8 mouse cellular contexts compared by ENCODE assay signal in the genomic region with DNA sequence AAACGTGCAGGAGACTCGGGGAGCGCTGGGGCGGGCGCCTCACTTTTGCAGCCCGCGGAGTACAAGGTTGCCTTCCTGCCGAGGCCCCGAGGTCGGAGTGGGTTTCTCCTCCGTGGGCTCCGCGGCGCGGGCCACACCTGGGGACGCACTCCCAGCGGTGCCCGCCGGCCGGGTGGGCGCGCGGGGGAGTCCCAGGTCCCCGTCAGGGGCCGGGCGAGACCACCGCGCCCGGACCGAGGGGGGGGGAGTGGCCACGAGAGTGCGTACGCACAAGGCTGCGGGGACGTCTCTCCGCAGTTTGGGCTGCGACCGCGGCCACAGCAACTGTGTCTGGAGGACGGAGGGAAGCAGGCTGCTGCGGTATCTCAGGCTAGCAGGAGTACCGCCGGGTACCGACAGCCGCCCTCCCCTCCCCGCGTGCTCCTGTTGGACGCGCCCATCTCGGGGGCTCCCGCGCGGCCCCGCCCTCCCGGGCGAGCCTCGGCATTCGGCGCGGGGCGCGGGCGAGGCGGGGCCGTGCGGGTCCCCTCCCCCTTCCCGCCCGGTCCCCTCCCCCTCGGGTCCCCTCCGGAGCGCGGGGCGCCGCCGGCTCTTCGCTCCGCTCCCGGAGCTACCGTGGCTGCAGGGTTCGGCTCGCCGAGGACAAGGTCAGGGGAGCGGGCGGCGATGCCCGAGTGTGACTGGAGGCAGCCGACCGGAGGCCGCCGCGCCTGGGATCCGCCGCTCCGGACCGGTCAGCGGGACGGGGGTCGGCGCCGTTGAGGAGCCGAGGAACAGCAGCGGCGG. TPM values are rescaled to one million over a fixed set of nuclear protein-coding genes. Genes with fewer than 3 reads are reported as not detected.
DNase-seq lines count a peak whose midpoint lies in the region; ATAC-seq and TF ChIP-seq lines count a peak whose summit lies in the region.

TSS of gene Atrnl1 (plus strand) at position 559 of the 786 bp plus-strand sequence.

- peak within 1 kb of the TSS; percentile 90 for H3K9ac ChIP-seq in forebrain, embryonic 13.5 days
- peak within 1 kb of the TSS; percentile 91 for H3K9ac ChIP-seq in neural tube, embryonic 15.5 days (replicated peaks)

- DNase-seq in ES-CJ7 (ENCODE audit: low read depth, low spot score) = peak; percentile 76
- DNase-seq in heart, postnatal 10 days = peak; percentile 88 to 90
- peak; percentile 80 to 85 for DNase-seq in layer of hippocampus, adult 18-20 months (ENCODE audit: low spot score in 2 of 2)
- peak; percentile 89 for DNase-seq in lung, adult 2 months
- peak; percentile 92 for DNase-seq in testis, postnatal 10 days (ENCODE audit: low spot score)

- peak; percentile 55 for ATAC-seq in cerebellum, adult (ENCODE audit: insufficient number of reproducible peaks, low FRiP score, low TSS enrichment)
- ATAC-seq in forebrain, embryonic 13.5 days = peak; percentile 93
- ATAC-seq in neural tube, embryonic 15.5 days (ENCODE audit: low FRiP score) = peak; percentile 93

- no peaks in the 10 kb centered on the region for H3K36me3 ChIP-seq in forebrain, embryonic 13.5 days (ENCODE audit: poor library complexity, severe bottlenecking)
- no peaks in the 10 kb centered on the region for H3K36me3 ChIP-seq in neural tube, embryonic 15.5 days

- TF ChIP-seq CTCF in lung, adult 2 months (IDR thresholded peaks at IDR 0.05; ENCODE audit: insufficient read depth, low read length) = no peak

- peaks cover 38% of the 10 kb centered on the region for H3K4me1 ChIP-seq in forebrain, embryonic 13.5 days
- H3K4me1 ChIP-seq in lung, adult 2 months (ENCODE audit: control insufficient read depth, insufficient read depth, low read length) = peaks cover 2% of the 10 kb centered on the region; the same call in 1 of the 2 replicates
- peaks cover 28% of the 10 kb centered on the region for H3K4me1 ChIP-seq in neural tube, embryonic 15.5 days

- peak within 1 kb of the TSS; percentile 95 for H3K27ac ChIP-seq in forebrain, embryonic 13.5 days
- peak within 1 kb of the TSS; percentile 99 for H3K27ac ChIP-seq in neural tube, embryonic 15.5 days (replicated peaks)

- H3K9me3 ChIP-seq in forebrain, embryonic 13.5 days (replicated peaks) = no peaks in the 10 kb centered on the region
- H3K9me3 ChIP-seq in neural tube, embryonic 15.5 days (replicated peaks) = no peaks in the 10 kb centered on the region

- H3K4me3 ChIP-seq in forebrain, embryonic 13.5 days = peak within 1 kb of the TSS; percentile 63
- peak within 1 kb of the TSS; percentile 83 for H3K4me3 ChIP-seq in lung, adult 2 months (replicated peaks; ENCODE audit: extremely low read depth, low read depth, low read length)
- H3K4me3 ChIP-seq in neural tube, embryonic 15.5 days (replicated peaks) = peak within 1 kb of the TSS; percentile 93

- intact Hi-C loops in heart, postnatal 10 days (cut with DNase I) = loop anchor here (5.0 to 10.0 kb wide), 2 partner anchors 206 to 243 kb away; no protein-coding TSS in a partner anchor

- H3K27me3 ChIP-seq in forebrain, embryonic 13.5 days = no peaks in the 10 kb centered on the region
- no peaks in the 10 kb centered on the region for H3K27me3 ChIP-seq in neural tube, embryonic 15.5 days (replicated peaks)

- TF ChIP-seq POLR2A in lung, adult 2 months (IDR thresholded peaks at IDR 0.05; ENCODE audit: borderline replicate concordance, extremely low read depth, low read depth, low read length) = peak; percentile 66; the same call in 1 of the 2 replicates

- peak within 1 kb of the TSS; percentile 93 for H3K4me2 ChIP-seq in forebrain, embryonic 13.5 days
- H3K4me2 ChIP-seq in neural tube, embryonic 15.5 days = peak within 1 kb of the TSS; percentile 99

- under 1% methylated on average over 78 of the region's 103 CpGs for WGBS in forebrain, embryonic 13.5 days
- WGBS in lung, adult 2 months = under 1% methylated on average over 97 of the region's 103 CpGs
- WGBS in neural tube, embryonic 15.5 days = under 1% methylated on average over 77 of the region's 103 CpGs

RNA-seq across cellular contexts. Expression of gene Atrnl1, which starts in this region (rescaled TPM):
- 5.1 and 6.7 TPM in 2 replicates for polyA plus RNA-seq in forebrain, embryonic 13.5 days (2015; fragmentation: Nextera tagmentation; extraction: Ambion mirVana)
- 10 to 100 TPM; 24.3 to 24.9 TPM for total RNA-seq in heart, postnatal 10 days (2021)
- total RNA-seq in layer of hippocampus, adult 18-20 months (2021) = 10 to 100 TPM; 64.3 to 71.3 TPM
- polyA plus RNA-seq in lung, adult 2 months (2012; rRNA removed) = 14.4 and 18.6 TPM in 2 replicates
- 7.0 and 7.3 TPM in 2 replicates for polyA plus RNA-seq in neural tube, embryonic 15.5 days (2015; fragmentation: Nextera tagmentation; extraction: Ambion mirVana)

Comparison
In these comparisons a context has a peak if more than half of its experiments do, and no peak if none do; other contexts are left out.
1. Peak in every context shown above with its lines: DNase-seq, ATAC-seq, H3K4me3 ChIP-seq and H3K27ac ChIP-seq.